Mouse (Mus musculus): Measurements from ENCODE around the gene Nmrk1. TPM values are rescaled to one million over a fixed set of nuclear protein-coding genes. Genes with fewer than 3 reads are reported as not detected.

The Nmrk1 gene
- polyA plus RNA-seq, 1 experiment, result 14.7 TPM

DNA sequence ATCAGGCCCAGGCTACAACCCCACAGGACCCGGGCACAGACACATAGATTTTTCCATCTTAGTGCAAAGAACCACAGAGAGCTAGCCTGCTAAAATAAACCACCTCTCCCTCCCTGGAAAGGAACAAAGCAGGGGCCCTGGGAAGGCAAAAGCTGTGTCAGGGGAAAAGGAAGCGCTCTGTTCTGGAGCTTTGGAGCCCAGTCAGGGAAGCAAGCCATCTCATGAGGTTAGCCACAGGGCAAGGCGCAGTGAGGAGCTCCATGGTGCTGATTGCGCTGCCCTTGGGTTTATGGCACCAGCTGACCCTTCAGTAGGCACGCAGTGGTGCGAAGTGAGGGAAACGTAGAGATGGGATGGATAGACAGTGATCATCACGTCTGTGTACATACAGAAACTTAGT is 22.6 kb downstream of the Nmrk1 start:
- no peak for DNase-seq (ENCODE audit: low spot score)

DNA sequence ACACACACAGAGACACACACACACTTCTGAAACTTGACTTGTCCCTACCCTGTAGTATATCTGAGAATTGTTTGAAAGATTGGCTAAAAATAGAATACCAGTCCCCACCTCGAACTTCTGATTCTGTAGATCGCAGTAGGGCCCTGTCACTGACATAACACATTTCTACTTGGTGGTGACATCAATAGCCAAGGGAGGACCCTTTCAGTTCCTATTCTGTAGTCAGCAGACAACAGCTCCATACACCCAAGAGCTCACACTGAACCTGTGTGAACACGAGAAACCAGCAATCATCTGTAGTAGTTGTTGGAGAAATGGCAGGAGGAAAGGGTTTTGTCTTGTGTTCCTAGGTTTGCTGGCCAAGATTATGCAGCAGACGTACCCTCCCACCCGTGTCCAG is 23.2 kb downstream of the Nmrk1 start:
- no peak for DNase-seq (ENCODE audit: low spot score)

DNA sequence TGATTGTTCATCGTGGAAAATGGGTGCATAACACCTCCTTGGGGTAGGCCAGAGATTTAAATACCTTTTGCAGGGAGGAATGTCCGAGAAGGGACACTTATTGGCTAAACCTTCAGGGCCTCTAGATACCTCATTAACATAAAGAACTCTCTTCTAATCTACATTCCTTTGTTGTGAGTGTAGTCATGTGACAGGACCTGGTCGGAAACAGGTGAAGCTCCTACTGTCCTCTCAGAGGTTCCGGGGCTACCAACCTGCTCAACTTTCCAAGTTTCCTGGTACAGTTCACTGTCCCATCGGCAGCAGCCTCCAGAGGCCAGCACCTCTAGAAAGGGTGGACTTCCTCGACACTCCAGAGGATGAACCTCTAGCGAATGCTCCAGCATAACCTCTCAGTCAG is 24.2 kb downstream of the Nmrk1 start:
- DNase-seq (ENCODE audit: low spot score), result no peak

DNA sequence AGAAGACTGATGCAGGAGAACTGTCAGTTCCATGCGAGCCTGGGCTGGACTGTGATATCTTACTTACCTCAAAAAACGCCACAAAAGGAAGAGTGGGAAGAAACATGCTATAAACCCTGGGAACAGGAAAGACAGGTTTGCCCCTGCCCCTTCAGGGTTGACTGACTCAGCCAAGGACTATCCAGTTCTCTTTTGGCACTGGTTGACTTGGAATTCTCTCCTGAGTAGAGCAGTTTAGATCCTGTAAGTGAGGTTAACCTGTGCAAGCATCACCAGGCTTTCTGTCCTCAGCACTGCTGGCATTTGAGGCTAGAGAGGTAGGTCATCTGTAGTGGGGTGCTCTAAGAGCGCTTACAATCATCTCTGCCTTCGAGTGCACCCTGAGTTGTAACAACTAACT is 26.7 kb downstream of the Nmrk1 start:
- no peak for DNase-seq (ENCODE audit: low spot score)

DNA sequence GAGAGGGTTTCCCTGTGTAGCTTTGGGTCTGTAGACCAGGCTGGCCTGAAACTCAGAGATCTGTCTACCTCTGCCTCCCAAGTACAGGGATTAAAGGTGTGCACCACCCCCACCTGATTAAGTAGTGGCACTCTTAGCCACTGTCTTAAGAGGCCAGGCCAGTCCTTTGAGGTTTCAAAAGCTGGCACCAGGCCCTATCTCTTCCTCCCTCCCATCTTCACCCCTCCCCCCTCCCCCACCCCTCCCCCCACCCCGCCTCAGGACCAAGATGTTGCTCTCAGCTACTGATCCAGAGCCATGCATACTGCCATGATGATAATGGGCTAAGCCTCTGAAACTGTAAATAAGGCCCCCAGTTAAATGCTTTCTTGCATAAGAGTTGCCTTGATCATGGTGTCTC is 27.6 kb downstream of the Nmrk1 start:
- no peak for DNase-seq (ENCODE audit: low spot score)

DNA sequence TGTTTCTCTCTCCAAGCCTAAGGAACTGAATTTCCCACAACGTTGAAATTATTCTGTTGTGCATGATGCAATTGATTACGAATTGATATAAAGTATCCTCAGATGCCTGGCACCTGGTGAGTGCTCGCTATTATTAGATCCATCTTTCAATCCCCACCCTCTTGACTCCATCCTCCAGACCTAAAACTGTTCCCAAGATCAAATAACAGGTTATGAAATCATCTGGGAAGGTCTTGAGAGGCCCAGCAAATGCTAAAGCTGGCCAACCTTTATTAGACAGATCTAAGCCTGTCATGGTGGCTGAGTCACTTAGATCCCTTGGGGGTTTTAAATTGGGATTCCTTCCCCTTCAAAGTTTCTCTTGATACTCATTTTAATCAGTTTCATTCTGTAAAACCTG is 28.7 kb downstream of the Nmrk1 start:
- no peak for DNase-seq (ENCODE audit: low spot score)

DNA sequence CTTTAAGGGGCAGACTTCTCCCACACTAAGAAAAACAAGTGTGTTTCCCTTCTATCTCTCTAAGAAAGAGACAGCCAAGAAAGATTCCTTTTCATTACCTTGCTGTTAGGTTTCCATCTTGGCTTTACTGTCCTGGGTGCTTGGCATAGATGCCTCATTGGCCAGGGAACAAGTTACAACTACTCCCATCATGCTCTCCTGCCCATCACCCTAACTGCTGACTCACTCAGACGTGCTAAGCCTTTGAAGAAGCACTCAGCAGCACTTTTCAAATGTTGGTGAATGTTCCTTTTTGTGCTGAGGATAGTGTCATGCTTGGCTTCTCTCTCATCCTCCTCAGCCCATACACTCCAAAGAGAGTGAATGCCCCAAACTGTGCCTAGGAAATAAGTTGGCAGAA is 29.9 kb downstream of the Nmrk1 start:
- DNase-seq (ENCODE audit: low spot score), result no peak

DNA sequence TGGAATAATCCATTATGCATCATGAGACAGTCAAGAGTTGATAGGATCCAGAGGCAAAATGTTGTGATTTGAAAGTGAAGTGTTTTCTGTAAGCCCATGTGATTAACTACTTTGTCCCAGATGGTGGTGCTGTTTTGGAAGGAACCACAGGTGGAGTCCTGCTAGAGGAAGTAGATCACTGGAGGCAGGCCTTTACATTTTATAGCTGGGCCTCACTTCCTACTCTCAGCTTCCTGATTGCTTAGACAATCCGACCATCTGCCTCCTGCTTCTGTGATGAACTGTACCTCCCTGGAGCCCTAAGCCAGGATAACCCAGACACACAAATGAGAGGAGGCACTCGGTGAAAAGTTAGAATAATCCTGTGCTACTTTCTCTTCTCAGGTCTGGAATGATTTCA is 32.2 kb downstream of the Nmrk1 start:
- no peak for DNase-seq (ENCODE audit: low spot score)

DNA sequence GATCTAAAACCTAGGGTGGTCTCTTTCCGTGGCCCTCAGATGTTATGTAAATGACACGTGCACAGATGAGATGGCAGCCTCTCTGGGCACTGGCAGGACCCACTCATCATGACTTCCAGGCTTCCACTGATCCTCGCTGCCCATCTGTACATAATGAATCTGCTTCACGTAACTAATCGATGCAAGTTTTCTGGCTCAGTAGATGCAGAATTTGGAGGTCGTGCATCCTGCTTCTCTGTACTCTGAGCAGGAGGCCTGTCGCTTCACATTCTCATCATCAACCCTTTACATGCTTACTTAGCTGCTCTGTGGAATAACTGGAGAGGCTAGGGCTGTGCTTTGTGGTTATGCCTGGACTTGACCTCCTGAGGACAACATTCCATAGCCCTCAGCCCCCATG is 35.2 kb downstream of the Nmrk1 start:
- DNase-seq (ENCODE audit: low spot score), result no peak

DNA sequence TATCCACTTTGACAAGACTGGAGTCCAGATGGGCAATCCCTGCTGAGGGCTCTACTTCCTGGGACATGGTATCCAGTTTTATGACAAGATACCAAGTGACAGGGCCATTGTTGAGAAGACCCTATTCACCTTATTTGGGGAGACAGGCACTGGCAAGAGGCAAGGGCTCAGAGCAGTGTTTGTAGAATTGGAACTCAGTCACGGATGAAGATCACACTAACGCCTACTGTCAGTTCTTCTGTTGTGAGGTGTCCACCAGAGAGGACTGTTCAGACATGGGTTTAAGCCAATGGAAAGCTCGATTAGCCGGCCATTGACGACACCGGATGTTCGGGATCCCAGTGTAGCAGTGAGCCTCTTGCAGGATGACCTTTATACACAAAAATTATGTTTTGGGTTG is 37.8 kb downstream of the Nmrk1 start:
- no peak for DNase-seq (ENCODE audit: low spot score)

DNA sequence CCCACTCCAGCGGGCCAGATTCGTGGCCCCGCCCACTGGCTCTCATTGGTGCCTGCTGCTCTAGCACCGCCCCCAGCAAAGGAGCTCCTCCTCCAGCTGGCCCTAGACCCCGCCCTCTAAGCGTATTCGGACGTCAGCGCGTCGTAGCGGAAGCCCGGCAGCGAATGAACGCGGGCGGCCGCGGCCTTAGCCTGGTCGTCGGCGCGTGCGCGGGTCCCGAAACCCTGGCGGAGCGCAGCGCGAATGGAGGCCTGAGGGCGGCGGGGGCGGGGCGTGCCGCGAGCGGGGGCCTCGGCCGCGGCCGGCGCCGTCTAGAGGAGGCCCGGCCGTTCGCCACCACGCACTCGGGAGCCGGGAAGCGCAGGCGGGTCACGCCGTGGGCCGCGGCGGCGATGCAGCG is 38.9 kb downstream of the Nmrk1 start, which contains the start of gene Carnmt1:
Carnmt1 (plus strand) TSS at position 157 of the 400 bp plus-strand sequence.
- peak; percentile 91 for DNase-seq (ENCODE audit: low spot score)

DNA sequence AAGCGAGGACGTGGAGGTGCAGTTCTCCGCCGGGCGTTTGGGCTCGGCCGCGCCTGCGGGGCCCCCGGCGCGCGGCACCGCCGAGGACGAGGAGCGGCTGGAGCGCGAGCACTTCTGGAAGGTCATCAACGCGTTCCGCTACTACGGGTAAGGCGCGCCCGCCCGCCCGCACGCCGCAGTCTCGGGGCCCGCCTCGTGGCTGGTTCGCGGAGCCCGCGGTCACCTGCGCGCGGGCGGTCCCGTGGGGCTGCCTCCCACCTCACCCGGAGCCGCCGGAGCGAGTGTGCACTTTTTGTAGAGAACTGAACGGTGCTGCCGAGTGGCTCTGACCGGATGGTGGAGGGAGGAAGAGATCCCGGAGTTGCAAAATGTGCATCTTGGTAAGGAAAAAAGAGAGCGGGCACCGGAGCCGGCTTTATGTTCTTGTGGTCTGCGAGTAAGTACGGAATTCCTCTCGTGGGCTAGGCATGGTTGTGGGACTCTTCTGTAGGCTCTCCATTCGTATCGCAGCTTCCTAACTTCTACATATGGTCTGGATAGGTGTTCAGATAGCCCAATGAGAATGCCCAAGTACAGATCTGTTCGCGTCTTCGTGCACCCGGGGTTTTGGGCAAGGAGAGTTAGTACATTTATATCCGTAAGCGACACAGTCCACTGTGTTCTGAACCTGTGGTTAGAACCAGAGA is 39.4 kb downstream of the Nmrk1 start:
- peak; percentile 47 for DNase-seq (ENCODE audit: low spot score)

DNA sequence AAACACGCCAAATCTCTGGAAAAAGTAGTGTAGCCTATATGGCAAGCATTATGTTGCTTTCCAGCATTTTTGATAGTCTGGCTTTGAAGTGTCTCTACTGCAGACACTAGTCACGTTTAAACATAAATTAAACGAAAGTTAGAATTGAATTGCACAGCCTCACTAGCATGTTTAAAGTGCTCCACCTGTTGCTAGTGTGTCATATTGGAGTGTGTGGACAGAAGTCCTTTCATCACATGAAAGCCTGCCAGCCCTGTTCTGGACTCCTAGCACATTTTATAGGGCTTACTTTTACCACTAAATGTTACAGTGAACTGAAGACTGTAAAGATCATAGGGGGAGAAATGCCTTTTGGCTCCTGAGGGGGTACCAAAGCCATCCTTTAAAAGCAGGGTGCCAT is 40.7 kb downstream of the Nmrk1 start:
- no peak for DNase-seq (ENCODE audit: low spot score)

DNA sequence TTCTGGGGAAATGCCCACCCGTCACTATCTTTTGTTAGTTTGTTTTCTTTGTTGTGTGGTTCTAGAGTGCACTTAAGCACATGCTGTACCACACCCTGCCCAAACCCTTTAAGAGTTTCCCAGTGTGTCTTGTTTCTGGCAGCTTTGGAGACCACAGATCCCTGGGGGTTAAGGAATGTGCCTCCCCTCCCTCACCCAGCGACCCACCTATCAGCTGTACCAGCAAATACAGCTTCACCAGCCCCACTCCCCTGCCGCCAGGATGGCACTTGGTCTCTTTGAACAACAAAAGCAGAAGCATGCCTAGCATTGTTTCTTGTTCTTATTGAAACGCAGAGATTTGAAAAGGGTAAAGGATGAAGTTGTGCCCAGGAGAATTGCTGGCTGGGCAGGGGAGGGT is 41.4 kb downstream of the Nmrk1 start:
- DNase-seq (ENCODE audit: low spot score), result no peak

DNA sequence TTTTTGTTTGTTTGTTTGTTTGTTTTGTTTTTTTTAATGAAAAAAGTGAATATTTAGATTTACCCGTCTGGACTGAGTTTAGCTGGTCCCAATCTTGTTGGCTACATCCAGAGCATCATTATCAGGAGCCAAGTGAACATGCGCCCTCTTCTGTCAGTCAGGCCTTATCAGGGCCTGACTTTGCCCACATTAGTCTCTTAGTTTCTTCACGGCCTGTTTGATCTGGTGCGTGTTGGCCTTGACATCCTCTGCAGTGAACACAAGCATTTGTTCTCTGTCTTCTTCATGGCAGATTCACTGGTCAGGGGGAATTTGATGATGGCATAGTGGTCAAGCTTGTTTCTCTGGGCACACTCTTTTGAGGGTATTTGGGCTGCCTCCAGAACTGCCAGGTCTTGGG is 50.4 kb downstream of the Nmrk1 start:
- DNase-seq (ENCODE audit: low spot score), result no peak

DNA sequence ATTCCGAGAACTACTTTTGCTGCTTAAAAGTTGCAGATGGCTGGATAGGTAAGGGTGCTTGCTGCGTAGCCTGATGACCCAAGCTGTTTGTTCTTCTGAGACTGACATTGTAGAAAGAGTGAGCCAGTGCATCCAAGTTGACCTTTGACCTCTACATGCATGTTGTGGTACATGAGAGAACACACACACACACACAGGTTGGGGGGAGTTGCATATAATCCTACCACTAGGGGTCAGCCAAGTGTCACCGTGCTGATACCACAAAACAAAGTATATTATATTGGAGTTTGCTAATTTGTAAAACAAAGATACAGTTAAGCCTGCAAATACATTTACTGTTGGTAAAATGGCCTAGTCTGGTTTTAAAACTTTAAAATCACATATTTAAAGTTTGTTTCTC is 55.8 kb downstream of the Nmrk1 start:
- DNase-seq (ENCODE audit: low spot score), result no peak

DNA sequence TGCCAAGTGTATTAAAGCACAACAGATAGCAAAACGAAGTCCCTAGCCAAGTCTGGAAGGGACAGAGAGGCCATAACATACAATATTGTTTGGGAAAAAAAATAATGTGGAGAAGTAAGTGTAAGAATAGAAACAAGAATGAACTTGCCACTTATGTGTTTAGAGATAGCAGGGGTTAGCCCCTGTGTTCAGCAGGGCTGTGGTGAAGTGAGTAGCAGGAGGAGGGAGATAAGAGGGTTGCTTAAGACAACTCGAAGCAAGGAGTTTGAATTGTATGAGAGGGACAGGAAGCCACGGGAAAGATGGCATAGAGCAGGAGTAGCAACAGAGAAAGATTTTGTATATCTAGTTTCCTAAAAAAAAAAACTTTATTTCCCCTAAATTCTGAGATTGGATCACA is 60.4 kb downstream of the Nmrk1 start:
- no peak for DNase-seq (ENCODE audit: low spot score)

DNA sequence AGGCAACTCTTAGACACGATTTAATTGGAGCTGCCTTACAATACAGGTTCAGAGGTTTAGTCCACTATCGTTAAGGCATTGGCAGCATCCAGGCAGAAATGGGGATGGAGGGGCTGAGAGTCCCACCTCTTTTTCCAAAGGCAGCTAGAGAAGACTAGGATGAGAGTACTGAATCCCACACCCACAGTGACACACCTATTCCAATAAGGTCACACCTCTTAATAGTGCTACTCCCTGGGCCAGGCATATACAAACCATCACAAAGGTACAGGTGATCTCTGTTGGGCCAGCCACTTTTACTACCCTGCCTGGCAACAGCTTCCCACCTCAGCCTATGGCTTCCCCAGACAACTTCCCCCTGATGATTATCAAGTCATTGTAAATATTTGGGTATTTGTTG is 61.0 kb downstream of the Nmrk1 start:
- DNase-seq (ENCODE audit: low spot score), result no peak

DNA sequence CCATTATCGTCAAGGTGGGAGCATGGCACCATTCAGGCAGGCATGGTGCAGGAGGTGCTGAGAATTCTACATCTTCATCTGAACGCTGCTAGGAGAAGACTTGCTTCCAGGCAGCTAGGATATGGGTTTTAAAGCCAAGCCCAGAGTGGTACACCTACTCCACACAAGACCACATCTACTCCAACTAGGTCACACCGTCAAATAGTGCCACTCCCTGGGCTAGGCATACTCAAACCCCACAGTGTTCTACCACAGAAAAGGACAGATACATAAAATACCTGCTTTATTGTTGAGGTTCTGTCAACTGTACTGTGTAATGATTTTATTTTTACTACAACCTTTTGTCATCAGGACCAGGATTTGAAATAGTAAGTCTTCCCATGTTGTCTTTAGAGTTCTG is 63.4 kb downstream of the Nmrk1 start:
- DNase-seq (ENCODE audit: low spot score), result no peak

DNA sequence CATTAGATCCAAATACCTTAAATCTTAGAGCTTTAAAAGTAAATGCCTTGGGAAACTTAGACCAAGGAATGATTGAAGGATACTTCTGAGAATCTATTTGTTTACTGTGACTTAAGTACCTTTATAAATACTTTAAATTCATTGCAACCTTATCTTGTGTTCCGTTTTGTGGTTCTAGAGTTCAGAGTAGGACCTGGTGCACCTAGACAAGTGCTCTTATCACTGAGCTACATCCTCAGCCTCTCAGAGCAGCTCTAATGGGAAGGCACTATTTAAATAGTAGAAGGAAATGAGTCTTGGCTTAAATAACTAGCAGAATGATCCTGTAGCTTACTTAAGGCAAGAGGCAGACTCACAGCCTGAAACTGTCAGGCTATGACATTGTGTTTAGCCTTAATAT is 63.8 kb downstream of the Nmrk1 start:
- no peak for DNase-seq (ENCODE audit: low spot score)

Measured in urinary bladder, adult 2 months (tissue).